Mouse (Mus musculus) ES-Bruce4 (cell line): Measurements from ENCODE around the gene Unc119b.

Experiments used
- CTCF ChIP-seq: IDR thresholded peaks from one replicate; pipeline ENCODE4 v1.8.1; 2011; ENCODE audit warnings: low read depth, low read length
- POLR2A ChIP-seq: IDR thresholded peaks from one replicate; pipeline ENCODE4 v1.8.1; 2011; ENCODE audit warnings: low read length; ENCODE audit not compliant: insufficient read depth

- TF ChIP-seq CTCF: no peak
- no peak for TF ChIP-seq POLR2A
Measured at GRCm38 (mm10) chr5:115179596-115179995, 44.8 kb upstream of the Unc119b start.
